Mouse (Mus musculus) embryonic facial prominence, embryonic 14.5 days (tissue): ENCODE measurements around the gene Lgr4. TPM values are rescaled to one million over a fixed set of nuclear protein-coding genes. Genes with fewer than 3 reads are reported as not detected.
A peak's percentile ranks its signal among the peaks of the same experiment; 100 is the strongest.

ENCODE experiments used
- ATAC-seq: fragments of 200-750 bp; cut with Nextera tagmentation; 2 replicates; pipeline ENCODE4 v1.8.0; 2017; ENCODE audit warnings: low read depth, moderate number of reproducible peaks, moderate TSS enrichment
- DNase-seq: peaks from one replicate; pipeline ENCODE4 v3.0.0-alpha.2; 2015; ENCODE audit warnings: low spot score
- H3K27ac ChIP-seq: fragments of 300-500 bp; sonication (generic); replicated peaks from 2 replicates; pipeline ENCODE4 v1.5.1; 2014; ENCODE audit warnings: low read depth, mild to moderate bottlenecking, low read length, moderate library complexity
- H3K27me3 ChIP-seq: fragments of 300-500 bp; sonication (generic); replicated peaks from 2 replicates; pipeline ENCODE4 v1.6.1; 2014; ENCODE audit warnings: low read length; ENCODE audit not compliant: control insufficient read depth, insufficient read depth
- H3K36me3 ChIP-seq: fragments of 300-500 bp; sonication (generic); 2 replicates; pipeline ENCODE4 v1.6.1; 2014; ENCODE audit warnings: low read length, mixed read lengths; ENCODE audit not compliant: control insufficient read depth, insufficient read depth
- H3K4me1 ChIP-seq: fragments of 300-500 bp; sonication (generic); 2 replicates; pipeline ENCODE4 v1.6.1; 2014; ENCODE audit warnings: antibody characterized with exemption, low read length; ENCODE audit not compliant: control insufficient read depth, insufficient read depth
- H3K4me2 ChIP-seq: fragments of 300-500 bp; sonication (generic); 2 replicates; pipeline ENCODE4 v1.6.1; 2014; ENCODE audit warnings: low read depth, mild to moderate bottlenecking, low read length, moderate library complexity, mixed read lengths
- H3K4me3 ChIP-seq: fragments of 300-500 bp; sonication (generic); 2 replicates; pipeline ENCODE4 v1.5.1; 2014; ENCODE audit warnings: low read depth, mild to moderate bottlenecking, low read length
- H3K9ac ChIP-seq: fragments of 300-500 bp; sonication (generic); 2 replicates; pipeline ENCODE4 v1.6.1; 2014; ENCODE audit warnings: low read depth, mild to moderate bottlenecking, low read length, moderate library complexity, mixed read lengths
- H3K9me3 ChIP-seq: fragments of 300-500 bp; sonication (generic); 2 replicates; pipeline ENCODE4 v1.6.1; 2016; ENCODE audit warnings: low read length; ENCODE audit not compliant: control insufficient read depth
- WGBS: fragments of 180-500 bp; shearing (Covaris S2); extraction: QIAGEN DNeasy Blood & Tissue Kit; methylation state at CpG from one replicate; pipeline ENCODE4 v1.1.7; 2014; 5-methylcytosine and 5-hydroxymethylcytosine counted together
- polyA plus RNA-seq: library from polyadenylated mRNA; unstranded; fragments of >200 nt; fragmentation: Nextera tagmentation; extraction: Ambion mirVana; gene quantifications from 2 replicates; pipeline ENCODE4 v1.2.1, GENCODE M21; 2014

The Lgr4 gene
- polyA plus RNA-seq, 1 experiment from 2014 or later = 25.0 TPM

DNA sequence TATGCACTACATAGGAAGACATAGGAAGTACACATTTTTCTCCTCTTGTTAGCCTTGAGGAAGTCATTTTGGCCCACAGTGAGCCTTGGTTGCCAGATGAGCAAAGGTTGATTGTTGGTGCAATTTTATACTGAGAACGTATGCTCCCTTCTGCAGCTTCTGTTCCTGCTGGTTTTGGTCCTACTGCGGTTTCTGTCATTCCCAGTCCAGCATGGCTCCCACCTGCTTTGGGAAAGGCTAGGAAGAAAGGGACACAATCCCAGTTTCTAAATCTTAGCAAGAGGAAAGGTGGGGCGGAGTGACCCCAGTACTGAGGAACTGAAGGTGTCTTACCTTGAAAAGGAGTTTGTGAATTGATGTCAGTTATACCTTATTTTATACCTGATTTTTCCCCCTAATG is 51.9 kb downstream of the Lgr4 start:
- 81% methylated on average over 3 of the region's 3 CpGs for whole genome bisulfite sequencing
- H3K27ac ChIP-seq = no peak overlapping the region; the same call in 1 of the 2 replicates

DNA sequence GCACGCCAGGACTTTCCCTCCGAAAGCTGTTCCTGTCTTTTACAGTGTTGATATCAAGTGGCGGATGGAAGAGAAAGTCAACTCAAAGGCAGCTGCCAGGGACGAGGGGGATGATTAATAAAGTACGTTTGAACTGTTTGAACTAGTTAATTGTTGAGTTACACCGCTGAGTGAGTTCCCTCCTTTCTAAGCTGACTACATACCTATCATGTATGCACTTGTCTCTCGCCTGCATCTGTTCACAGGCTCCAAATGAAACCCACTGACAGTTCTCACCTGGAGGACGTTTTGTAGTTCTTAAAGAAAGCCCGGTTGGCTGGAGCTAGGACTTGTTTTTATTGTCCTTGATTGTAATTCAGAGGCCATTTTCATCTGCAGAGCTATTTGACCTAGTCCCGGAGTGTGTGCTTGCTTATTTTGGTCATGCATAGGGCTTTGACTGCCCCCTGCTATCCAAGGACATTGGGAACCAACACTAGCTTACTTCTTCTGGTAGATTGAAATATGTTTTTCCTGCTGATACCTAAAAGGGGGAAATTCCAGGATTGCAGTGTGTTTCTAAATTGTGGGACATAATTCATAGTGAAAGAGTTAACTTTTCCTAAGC is 52.6 kb downstream of the Lgr4 start:
- peak; percentile 51; the same call in 1 of the 2 replicates for ATAC-seq

More for the DNA sequence above, 51.9 kb downstream of the Lgr4 start:
- no peak overlapping the region for H3K4me2 ChIP-seq
- no peaks in the 10 kb centered on the region for H3K27me3 ChIP-seq
- no peak overlapping the region for H3K4me3 ChIP-seq
- H3K4me1 ChIP-seq = peaks cover 34% of the 10 kb centered on the region
- ATAC-seq (no peak), DNase-seq (no peak)
- no peak overlapping the region for H3K9ac ChIP-seq
- no peaks in the 10 kb centered on the region for H3K9me3 ChIP-seq
- H3K36me3 ChIP-seq = no peaks in the 10 kb centered on the region

DNA sequence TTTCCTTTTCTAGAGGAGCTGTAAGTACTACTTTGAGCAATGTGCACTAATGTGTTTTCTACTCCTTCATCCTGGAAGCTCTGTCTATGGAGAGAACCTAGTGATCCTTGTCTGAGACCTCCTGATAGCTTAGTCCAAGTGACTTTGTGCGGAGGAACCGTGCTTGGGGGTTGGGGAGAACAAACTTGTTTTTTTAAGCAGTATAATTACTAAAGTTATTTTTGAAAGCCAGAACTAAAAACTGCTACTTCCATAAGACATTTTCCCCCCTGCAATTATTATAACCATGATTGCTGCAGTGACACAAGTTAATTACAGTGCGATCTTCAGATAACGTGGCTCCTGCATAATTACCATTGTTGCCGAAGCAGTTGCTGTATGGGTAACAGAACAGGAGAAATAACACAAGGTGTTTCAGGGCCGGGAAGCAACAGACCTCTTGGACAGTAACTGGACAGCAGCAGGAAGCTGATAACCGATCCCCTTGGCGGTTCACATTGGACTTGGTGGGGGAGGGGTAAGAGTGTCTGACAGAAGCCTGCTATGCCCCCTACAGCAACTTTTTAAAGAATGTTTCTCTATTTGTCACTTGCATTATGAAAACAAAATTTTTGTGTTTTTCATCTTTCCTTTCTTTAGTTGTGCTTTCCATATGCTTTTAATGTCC is 53.4 kb downstream of the Lgr4 start:
- WGBS = 41% methylated on average over 8 of the region's 8 CpGs
- no peaks in the 10 kb centered on the region for H3K27me3 ChIP-seq
- no peak overlapping the region for H3K4me2 ChIP-seq
- no peak overlapping the region for H3K4me3 ChIP-seq
- H3K9me3 ChIP-seq = no peaks in the 10 kb centered on the region
- peaks cover 5% of the 10 kb centered on the region; the same call in 1 of the 2 replicates for H3K36me3 ChIP-seq
- peaks cover 30% of the 10 kb centered on the region for H3K4me1 ChIP-seq
- peak overlapping the region; percentile 18; the same call in 1 of the 2 replicates for H3K27ac ChIP-seq
- ATAC-seq (no peak), DNase-seq (no peak)
- no peak overlapping the region for H3K9ac ChIP-seq

More for the DNA sequence above, 52.6 kb downstream of the Lgr4 start:
- Histone ChIP-seq H3K4me3 (no peak overlapping the region), H3K27ac (peak overlapping the region; percentile 18; the same call in 1 of the 2 replicates), H3K4me1 (peaks cover 34% of the 10 kb centered on the region), H3K9ac (no peak overlapping the region), H3K36me3 (no peaks in the 10 kb centered on the region), H3K4me2 (no peak overlapping the region; the same call in 1 of the 2 replicates), H3K27me3 (no peaks in the 10 kb centered on the region), H3K9me3 (no peaks in the 10 kb centered on the region)
- DNase-seq = peak; percentile 69
- WGBS = 50% methylated on average over 10 of the region's 10 CpGs

DNA sequence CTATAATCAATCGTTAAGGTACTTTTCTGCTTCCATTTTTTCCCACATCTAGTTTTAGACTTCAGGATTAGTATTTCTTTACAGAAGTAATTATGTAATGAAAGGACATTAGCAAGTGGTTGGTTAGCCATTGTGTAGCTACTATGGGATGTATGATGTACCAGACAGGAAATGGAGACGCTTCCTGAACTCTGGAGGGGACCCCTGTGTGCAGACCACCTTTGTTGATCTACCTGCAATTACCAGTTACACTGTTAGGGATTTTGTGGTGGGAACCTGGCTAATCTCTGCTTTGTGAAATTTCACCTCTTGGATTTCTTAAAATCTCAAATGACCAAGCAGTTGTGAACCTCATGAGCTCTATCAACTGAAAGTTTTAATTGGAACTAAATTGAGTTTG is 54.9 kb downstream of the Lgr4 start:
- no peak for DNase-seq
- Histone ChIP-seq H3K4me1 (peaks cover 25% of the 10 kb centered on the region), H3K9ac (no peak overlapping the region), H3K27me3 (no peaks in the 10 kb centered on the region), H3K27ac (no peak overlapping the region), H3K4me2 (no peak overlapping the region), H3K9me3 (no peaks in the 10 kb centered on the region), H3K4me3 (no peak overlapping the region), H3K36me3 (peaks cover 10% of the 10 kb centered on the region; the same call in 1 of the 2 replicates)
- peak; percentile 70; the same call in 1 of the 2 replicates for ATAC-seq
- 82% methylated on average over 2 of the region's 2 CpGs for whole genome bisulfite sequencing

DNA sequence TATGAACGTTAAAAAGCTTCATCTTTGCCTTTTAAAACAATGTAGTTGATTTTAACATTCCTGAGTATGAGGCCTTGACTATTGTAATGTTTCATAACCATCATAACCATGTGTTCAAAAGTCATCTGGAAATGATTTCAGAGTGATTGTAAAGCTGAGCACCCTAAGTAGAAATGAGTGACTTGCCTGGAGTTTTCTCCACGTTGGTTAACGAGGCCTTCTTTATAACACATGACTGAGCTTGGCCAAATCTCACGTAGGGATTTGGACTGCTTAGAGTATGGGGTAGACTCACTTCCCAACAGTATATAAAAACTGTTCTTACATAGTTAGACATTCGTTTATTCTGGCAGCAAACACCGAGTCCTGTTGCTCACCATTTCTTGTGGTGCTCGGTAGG is 55.5 kb downstream of the Lgr4 start:
- H3K4me2 ChIP-seq = no peak overlapping the region
- no peaks in the 10 kb centered on the region for H3K9me3 ChIP-seq
- H3K27me3 ChIP-seq = no peaks in the 10 kb centered on the region
- no peak overlapping the region for H3K27ac ChIP-seq
- peaks cover 25% of the 10 kb centered on the region for H3K4me1 ChIP-seq
- 47% methylated on average over 7 of the region's 7 CpGs for WGBS
- DNase-seq = peak; percentile 63
- H3K36me3 ChIP-seq = peaks cover 10% of the 10 kb centered on the region; the same call in 1 of the 2 replicates
- H3K4me3 ChIP-seq = no peak overlapping the region
- 0 out of 2 replicates have a peak, but pooled peaks have one; percentile 10 for ATAC-seq
- no peak overlapping the region for H3K9ac ChIP-seq

DNA sequence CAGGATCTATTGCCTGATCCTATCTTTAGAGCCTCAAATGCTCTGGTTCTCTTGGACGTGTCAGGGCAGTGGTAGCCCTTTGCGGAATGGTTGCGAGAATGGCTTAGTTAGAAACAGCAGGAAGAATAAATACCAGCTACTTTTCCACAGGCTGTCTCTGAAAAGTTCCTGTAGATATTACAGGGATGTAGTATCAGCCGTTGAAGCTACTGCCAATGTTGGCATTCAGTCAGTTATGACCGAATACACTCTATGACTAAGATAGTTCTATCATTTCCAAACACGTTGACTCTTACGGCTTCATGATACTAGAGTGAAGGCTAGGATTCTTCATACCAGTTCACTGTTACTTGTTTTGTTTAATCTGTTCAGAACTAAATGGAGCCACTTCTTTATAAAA is 57.4 kb downstream of the Lgr4 start:
- DNase-seq (no peak), ATAC-seq (no peak)
- Histone ChIP-seq H3K4me3 (no peak overlapping the region), H3K4me1 (peaks cover 25% of the 10 kb centered on the region), H3K9me3 (no peaks in the 10 kb centered on the region), H3K27me3 (no peaks in the 10 kb centered on the region), H3K4me2 (no peak overlapping the region), H3K27ac (no peak overlapping the region), H3K9ac (no peak overlapping the region), H3K36me3 (peaks cover 10% of the 10 kb centered on the region; the same call in 1 of the 2 replicates)
- WGBS = 94% methylated on average over 7 of the region's 7 CpGs

DNA sequence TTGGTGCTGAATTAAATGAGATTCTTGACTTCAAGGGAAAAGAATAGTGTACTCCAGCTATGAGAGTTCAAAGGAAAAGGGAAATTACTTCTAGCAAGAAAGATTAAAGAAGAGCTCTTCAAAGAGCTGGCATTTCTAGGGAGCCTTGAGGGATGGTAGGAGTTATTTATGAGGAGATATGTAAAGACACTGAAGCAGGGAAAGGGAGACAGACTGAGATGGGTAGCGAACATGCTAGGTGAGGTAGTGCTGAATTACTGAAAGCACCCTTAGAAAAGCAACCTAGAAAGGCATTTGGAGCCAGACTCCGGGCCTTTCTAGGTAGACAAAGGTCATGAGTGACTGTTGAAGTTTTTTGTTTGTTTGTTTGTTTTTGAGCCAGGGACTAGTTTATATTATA is 58.7 kb downstream of the Lgr4 start:
- Histone ChIP-seq H3K9ac (no peak overlapping the region), H3K9me3 (no peaks in the 10 kb centered on the region), H3K4me3 (no peak overlapping the region), H3K4me2 (no peak overlapping the region), H3K4me1 (peaks cover 14% of the 10 kb centered on the region; the same call in 1 of the 2 replicates), H3K36me3 (peaks cover 10% of the 10 kb centered on the region; the same call in 1 of the 2 replicates), H3K27me3 (no peaks in the 10 kb centered on the region), H3K27ac (no peak overlapping the region)
- no peak for ATAC-seq
- 77% methylated on average over 2 of the region's 2 CpGs for WGBS
- no peak for DNase-seq

DNA sequence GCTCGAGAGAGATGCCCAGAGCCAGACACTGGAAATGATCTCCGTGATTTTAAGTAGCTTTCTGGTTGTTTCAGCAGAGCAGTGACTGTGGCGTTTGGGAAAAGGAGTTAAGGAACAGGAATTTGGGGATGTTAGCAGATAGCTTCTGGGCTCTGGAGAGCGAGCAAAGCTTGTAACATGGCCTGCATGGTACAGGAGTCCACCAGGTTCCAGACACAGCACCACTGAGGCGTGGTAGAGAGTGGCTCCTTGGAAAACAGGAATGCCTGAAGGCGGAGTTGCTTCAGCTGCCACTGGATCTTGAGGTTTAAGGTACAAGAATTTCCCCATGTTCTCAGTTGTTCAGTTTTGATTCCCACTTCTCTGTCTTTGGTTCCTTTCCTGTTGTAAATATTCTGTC is 59.9 kb downstream of the Lgr4 start:
- H3K36me3 ChIP-seq = peaks cover 10% of the 10 kb centered on the region; the same call in 1 of the 2 replicates
- H3K27me3 ChIP-seq = no peaks in the 10 kb centered on the region
- no peak overlapping the region for H3K4me2 ChIP-seq
- WGBS = 85% methylated on average over 6 of the region's 6 CpGs
- H3K27ac ChIP-seq = no peak overlapping the region
- no peaks in the 10 kb centered on the region for H3K9me3 ChIP-seq
- no peak for ATAC-seq
- no peak overlapping the region for H3K4me3 ChIP-seq
- no peak overlapping the region for H3K9ac ChIP-seq
- peaks cover 10% of the 10 kb centered on the region; the same call in 1 of the 2 replicates for H3K4me1 ChIP-seq
- no peak for DNase-seq
